Mouse (Mus musculus): ENCODE measurements around the gene Angptl2. TPM values are rescaled to one million over a fixed set of nuclear protein-coding genes. Genes with fewer than 3 reads are reported as not detected.

The Angptl2 gene
- polyA plus RNA-seq, 1 experiment from 2014 or later, result 37.3 TPM

GRCm38 (mm10) chr2:33282877-33283276 lies 67.0 kb downstream of the Angptl2 start:
- 50% methylated on average over 4 of the region's 4 CpGs for WGBS
- no peak overlapping the region for H3K9ac ChIP-seq (ENCODE audit: low read length)
- ATAC-seq (ENCODE audit: low FRiP score, low TSS enrichment) (peak; percentile 75; the same call in 1 of the 2 replicates), DNase-seq (ENCODE audit: low spot score) (peak; percentile 37)
- no peak for TF ChIP-seq EP300 (optimal IDR thresholded peaks at IDR 0.05)
- no peak for TF ChIP-seq CTCF (IDR thresholded peaks at IDR 0.05; ENCODE audit: low read depth)
- H3K4me2 ChIP-seq (replicated peaks; ENCODE audit: low read depth), result no peak overlapping the region
- peak overlapping the region; percentile 63; the same call in 1 of the 2 replicates for H3K27ac ChIP-seq (replicated peaks)
- no peak overlapping the region for H3K4me3 ChIP-seq (ENCODE audit: low read depth, low read length)
- H3K36me3 ChIP-seq (ENCODE audit: control insufficient read depth, insufficient read depth, low read length), result no peaks in the 10 kb centered on the region
- H3K9me3 ChIP-seq (ENCODE audit: control insufficient read depth, low read length), result no peaks in the 10 kb centered on the region
- no peaks in the 10 kb centered on the region for H3K4me1 ChIP-seq (replicated peaks; ENCODE audit: control insufficient read depth, insufficient read depth)
- H3K27me3 ChIP-seq (ENCODE audit: control insufficient read depth, insufficient read depth, low read length), result no peaks in the 10 kb centered on the region

- no peak overlapping the region for H3K4me2 ChIP-seq (replicated peaks; ENCODE audit: low read depth)
- no peaks in the 10 kb centered on the region for H3K27me3 ChIP-seq (ENCODE audit: control insufficient read depth, insufficient read depth, low read length)
- no peak overlapping the region for H3K4me3 ChIP-seq (ENCODE audit: low read depth, low read length)
- H3K4me1 ChIP-seq (replicated peaks; ENCODE audit: control insufficient read depth, insufficient read depth), result no peaks in the 10 kb centered on the region
- WGBS, result 61% methylated on average over 2 of the region's 2 CpGs
- H3K36me3 ChIP-seq (ENCODE audit: control insufficient read depth, insufficient read depth, low read length), result no peaks in the 10 kb centered on the region; the same call in 1 of the 2 replicates
- no peaks in the 10 kb centered on the region for H3K9me3 ChIP-seq (ENCODE audit: control insufficient read depth, low read length)
- TF ChIP-seq EP300 (optimal IDR thresholded peaks at IDR 0.05), result no peak
- no peak for TF ChIP-seq CTCF (IDR thresholded peaks at IDR 0.05; ENCODE audit: low read depth)
- ATAC-seq (ENCODE audit: low FRiP score, low TSS enrichment) (no peak), DNase-seq (ENCODE audit: low spot score) (no peak)
- H3K9ac ChIP-seq (ENCODE audit: low read length), result no peak overlapping the region
- H3K27ac ChIP-seq (replicated peaks), result no peak overlapping the region
Observed at GRCm38 (mm10) chr2:33283674-33284073, 67.8 kb downstream of the Angptl2 start.

GRCm38 (mm10) chr2:33288837-33289236 lies 73.0 kb downstream of the Angptl2 start:
- Histone ChIP-seq H3K36me3 (ENCODE audit: control insufficient read depth, insufficient read depth, low read length) (no peaks in the 10 kb centered on the region; the same call in 1 of the 2 replicates), H3K27ac (replicated peaks) (no peak overlapping the region), H3K9me3 (ENCODE audit: control insufficient read depth, low read length) (no peaks in the 10 kb centered on the region), H3K4me1 (replicated peaks; ENCODE audit: control insufficient read depth, insufficient read depth) (peaks cover 2% of the 10 kb centered on the region; the same call in 1 of the 2 replicates), H3K4me2 (replicated peaks; ENCODE audit: low read depth) (no peak overlapping the region), H3K9ac (ENCODE audit: low read length) (no peak overlapping the region), H3K27me3 (ENCODE audit: control insufficient read depth, insufficient read depth, low read length) (no peaks in the 10 kb centered on the region), H3K4me3 (ENCODE audit: low read depth, low read length) (no peak overlapping the region)
- TF ChIP-seq EP300 (optimal IDR thresholded peaks at IDR 0.05) (no peak), CTCF (IDR thresholded peaks at IDR 0.05; ENCODE audit: low read depth) (no peak)
- ATAC-seq (ENCODE audit: low FRiP score, low TSS enrichment) (no peak), DNase-seq (ENCODE audit: low spot score) (no peak)
- WGBS, result 71% methylated on average over 5 of the region's 5 CpGs

- Histone ChIP-seq H3K9me3 (ENCODE audit: control insufficient read depth, low read length) (no peaks in the 10 kb centered on the region), H3K4me2 (replicated peaks; ENCODE audit: low read depth) (no peak overlapping the region), H3K4me1 (replicated peaks; ENCODE audit: control insufficient read depth, insufficient read depth) (peaks cover 2% of the 10 kb centered on the region; the same call in 1 of the 2 replicates), H3K27me3 (ENCODE audit: control insufficient read depth, insufficient read depth, low read length) (no peaks in the 10 kb centered on the region), H3K27ac (replicated peaks) (no peak overlapping the region), H3K36me3 (ENCODE audit: control insufficient read depth, insufficient read depth, low read length) (no peaks in the 10 kb centered on the region; the same call in 1 of the 2 replicates), H3K9ac (ENCODE audit: low read length) (no peak overlapping the region), H3K4me3 (ENCODE audit: low read depth, low read length) (no peak overlapping the region)
- TF ChIP-seq CTCF (IDR thresholded peaks at IDR 0.05; ENCODE audit: low read depth), result no peak
- no peak for TF ChIP-seq EP300 (optimal IDR thresholded peaks at IDR 0.05)
- DNase-seq (ENCODE audit: low spot score), result no peak
- WGBS, result 82% methylated on average over 8 of the region's 8 CpGs
- no peak for ATAC-seq (ENCODE audit: low FRiP score, low TSS enrichment)
Observed at GRCm38 (mm10) chr2:33290491-33290890, 74.6 kb downstream of the Angptl2 start.

GRCm38 (mm10) chr2:33292057-33292456 lies 76.2 kb downstream of the Angptl2 start:
- Histone ChIP-seq H3K9me3 (ENCODE audit: control insufficient read depth, low read length) (no peaks in the 10 kb centered on the region), H3K27me3 (ENCODE audit: control insufficient read depth, insufficient read depth, low read length) (no peaks in the 10 kb centered on the region), H3K36me3 (ENCODE audit: control insufficient read depth, insufficient read depth, low read length) (no peaks in the 10 kb centered on the region; the same call in 1 of the 2 replicates), H3K27ac (replicated peaks) (no peak overlapping the region), H3K4me1 (replicated peaks; ENCODE audit: control insufficient read depth, insufficient read depth) (peaks cover 2% of the 10 kb centered on the region; the same call in 1 of the 2 replicates), H3K4me3 (ENCODE audit: low read depth, low read length) (no peak overlapping the region), H3K9ac (ENCODE audit: low read length) (no peak overlapping the region), H3K4me2 (replicated peaks; ENCODE audit: low read depth) (no peak overlapping the region)
- TF ChIP-seq CTCF (IDR thresholded peaks at IDR 0.05; ENCODE audit: low read depth) (no peak), EP300 (optimal IDR thresholded peaks at IDR 0.05) (no peak)
- DNase-seq (ENCODE audit: low spot score) (no peak), ATAC-seq (ENCODE audit: low FRiP score, low TSS enrichment) (peak; percentile 61; the same call in 1 of the 2 replicates)
- WGBS, result 41% methylated on average over 2 of the region's 2 CpGs

GRCm38 (mm10) chr2:33295115-33295514 lies 79.2 kb downstream of the Angptl2 start:
- Histone ChIP-seq H3K4me2 (replicated peaks; ENCODE audit: low read depth) (no peak overlapping the region), H3K36me3 (ENCODE audit: control insufficient read depth, insufficient read depth, low read length) (no peaks in the 10 kb centered on the region), H3K27ac (replicated peaks) (no peak overlapping the region), H3K9me3 (ENCODE audit: control insufficient read depth, low read length) (no peaks in the 10 kb centered on the region), H3K27me3 (ENCODE audit: control insufficient read depth, insufficient read depth, low read length) (no peaks in the 10 kb centered on the region), H3K4me3 (ENCODE audit: low read depth, low read length) (no peak overlapping the region), H3K4me1 (replicated peaks; ENCODE audit: control insufficient read depth, insufficient read depth) (peaks cover 2% of the 10 kb centered on the region; the same call in 1 of the 2 replicates), H3K9ac (ENCODE audit: low read length) (no peak overlapping the region)
- no peak for ATAC-seq (ENCODE audit: low FRiP score, low TSS enrichment)
- DNase-seq (ENCODE audit: low spot score), result no peak
- WGBS, result 78% methylated on average over 5 of the region's 5 CpGs
- TF ChIP-seq CTCF (IDR thresholded peaks at IDR 0.05; ENCODE audit: low read depth) (no peak), EP300 (optimal IDR thresholded peaks at IDR 0.05) (no peak)

Other genes starting within 250 kb of the Angptl2 start
- 12.1 and 12.8 TPM in 2 replicates for gene Slc2a8, start 234.0 kb upstream of the Angptl2 start, polyA plus RNA-seq (2015; fragmentation: Nextera tagmentation; extraction: Ambion mirVana)
- 5.6 and 6.7 TPM in 2 replicates for gene Garnl3, start 84.4 kb upstream of the Angptl2 start, polyA plus RNA-seq (2015; fragmentation: Nextera tagmentation; extraction: Ambion mirVana)
- 2.1 and 2.2 TPM in 2 replicates for gene Ralgps1, start 155.4 kb downstream of the Angptl2 start, polyA plus RNA-seq (2015; fragmentation: Nextera tagmentation; extraction: Ambion mirVana)
- gene Zbtb34, start 215.3 kb downstream of the Angptl2 start, polyA plus RNA-seq (2015; fragmentation: Nextera tagmentation; extraction: Ambion mirVana), result 2.6 and 3.3 TPM in 2 replicates